Mouse (Mus musculus): Measurements from ENCODE around the gene Gm9958.

The Gm9958 gene

DNA sequence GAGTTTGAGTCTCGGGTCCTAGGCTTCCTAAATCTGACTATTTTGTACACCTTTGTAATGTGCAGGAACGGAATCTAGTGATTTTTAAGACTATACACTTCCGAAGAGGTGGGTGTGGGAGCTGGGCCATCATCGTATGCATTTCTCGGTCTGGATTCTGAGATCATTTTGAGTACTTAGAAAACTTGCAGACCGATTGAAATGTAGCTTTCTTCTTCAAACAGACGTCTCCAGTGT lies at the start of gene Gm9958:
Gm9958 (plus strand) TSS at position 138 of the 237 bp plus-strand sequence.
- no peak for DNase-seq (ENCODE audit: low spot score)

DNA sequence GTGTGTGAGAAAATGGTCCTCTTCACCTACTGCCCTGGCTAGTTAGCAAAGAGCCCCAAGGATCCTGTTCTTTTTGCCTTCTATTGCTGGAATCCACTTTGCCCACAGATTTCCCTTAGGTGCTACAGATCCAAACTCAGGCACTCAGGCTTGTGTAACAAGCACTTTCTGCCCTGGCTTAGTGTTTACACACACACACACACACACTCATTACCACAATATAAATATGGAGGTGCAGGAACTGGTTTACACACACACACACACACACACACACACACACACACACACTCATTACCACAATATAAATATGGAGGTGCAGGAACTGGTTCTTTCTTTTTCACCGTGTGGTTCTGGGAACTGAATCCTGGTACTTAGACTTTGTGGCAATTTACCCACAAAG lies 35.9 kb upstream of the Gm9958 start:
- no peak for DNase-seq (ENCODE audit: low spot score)

DNA sequence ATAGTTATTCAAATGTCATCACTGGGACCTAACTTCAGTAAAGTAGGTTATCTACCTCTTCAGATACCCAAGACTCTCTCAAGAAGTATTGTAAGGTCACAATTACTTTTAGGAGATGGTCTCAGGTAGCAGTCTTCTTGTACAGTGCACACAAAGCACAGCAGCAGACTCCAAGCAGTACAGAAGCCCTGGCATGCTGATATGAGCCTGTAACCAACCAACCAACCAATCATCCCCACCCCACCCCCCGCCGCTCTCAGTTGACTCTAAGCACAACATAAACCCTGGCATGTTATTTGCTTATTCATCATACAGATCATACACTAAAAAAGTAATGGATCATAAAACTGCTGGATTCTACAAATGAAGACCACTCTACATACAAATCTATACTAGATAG lies 34.5 kb upstream of the Gm9958 start:
- DNase-seq (ENCODE audit: low spot score) = no peak

DNA sequence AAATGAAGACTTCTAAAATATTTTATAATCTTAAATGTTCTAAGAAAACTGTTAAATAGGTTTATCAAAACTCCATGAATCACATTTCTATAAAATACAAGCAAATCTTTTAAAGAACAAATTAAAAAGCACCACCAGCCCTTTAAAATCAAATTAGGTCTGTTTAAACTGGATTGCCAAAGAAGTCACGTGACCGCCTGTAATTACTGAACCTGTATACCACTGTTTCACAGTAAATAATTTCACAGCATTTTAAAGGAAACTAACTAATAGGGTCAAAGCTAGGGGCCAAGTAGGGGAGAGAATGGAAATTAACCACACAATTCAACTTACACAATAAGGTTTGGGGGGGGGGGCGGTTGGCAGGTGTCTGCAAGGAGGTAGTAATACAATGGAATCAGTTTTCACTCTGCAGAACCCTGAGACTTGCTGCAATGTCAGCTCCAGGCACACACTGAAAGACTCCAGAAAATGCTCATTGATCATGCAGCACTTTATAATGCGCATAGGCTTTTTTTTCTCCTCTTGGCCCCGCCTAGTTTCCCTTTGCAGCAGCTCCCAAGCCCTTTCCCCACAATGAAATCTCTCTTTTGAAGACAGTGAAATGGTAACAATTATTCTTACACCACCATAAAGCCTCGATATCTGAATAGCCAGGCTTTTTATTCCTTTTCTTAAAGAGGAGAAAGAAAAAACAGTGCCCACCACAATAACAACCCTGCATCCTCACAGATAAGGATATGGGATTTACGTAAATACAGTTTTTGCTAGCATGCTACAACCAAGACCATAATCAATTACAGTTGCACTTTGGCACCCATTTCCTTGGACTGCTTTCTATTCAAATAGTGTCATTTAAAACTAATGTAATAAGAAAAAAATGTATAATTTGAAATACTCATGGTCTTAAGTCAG lies 28.6 kb upstream of the Gm9958 start:
- DNase-seq (ENCODE audit: low spot score) = no peak

DNA sequence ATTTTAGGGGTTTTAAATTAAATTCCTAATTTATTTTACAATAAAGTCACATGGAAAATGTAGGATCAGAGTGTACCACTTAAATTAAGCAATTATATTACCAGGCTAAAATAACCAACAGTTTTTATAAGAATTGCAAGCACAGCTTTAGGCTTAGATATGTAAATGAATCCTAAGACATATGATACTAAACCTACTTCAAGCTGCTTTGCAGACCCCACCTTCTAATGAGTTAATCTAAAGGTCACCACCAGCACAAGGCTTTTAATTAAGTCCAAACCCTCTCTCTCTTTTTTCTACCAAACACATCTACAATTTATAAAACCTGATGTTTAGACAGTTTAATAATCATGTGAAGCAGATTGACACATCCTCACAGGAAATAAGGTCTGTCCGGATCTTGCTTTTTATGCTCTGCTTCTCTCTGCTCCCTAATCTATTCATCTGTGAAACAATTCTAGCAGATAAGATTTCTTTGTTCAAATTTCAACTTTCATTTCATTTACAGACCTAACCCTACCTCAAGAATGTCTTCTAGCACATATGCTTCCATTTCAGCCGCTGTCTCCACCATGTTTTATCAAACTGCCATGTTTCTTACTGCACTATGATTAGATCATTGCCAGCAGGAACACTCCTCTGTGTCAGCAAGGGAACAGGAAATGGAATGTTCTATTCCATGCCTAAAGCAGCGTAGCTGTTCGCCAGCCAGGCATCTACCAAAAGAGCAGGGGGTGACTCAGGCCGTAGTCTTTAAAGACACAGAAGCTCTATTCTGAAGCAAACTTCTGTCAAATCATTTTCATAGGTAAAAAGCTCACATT lies 27.7 kb upstream of the Gm9958 start:
- peak; percentile 22 for DNase-seq (ENCODE audit: low spot score)

DNA sequence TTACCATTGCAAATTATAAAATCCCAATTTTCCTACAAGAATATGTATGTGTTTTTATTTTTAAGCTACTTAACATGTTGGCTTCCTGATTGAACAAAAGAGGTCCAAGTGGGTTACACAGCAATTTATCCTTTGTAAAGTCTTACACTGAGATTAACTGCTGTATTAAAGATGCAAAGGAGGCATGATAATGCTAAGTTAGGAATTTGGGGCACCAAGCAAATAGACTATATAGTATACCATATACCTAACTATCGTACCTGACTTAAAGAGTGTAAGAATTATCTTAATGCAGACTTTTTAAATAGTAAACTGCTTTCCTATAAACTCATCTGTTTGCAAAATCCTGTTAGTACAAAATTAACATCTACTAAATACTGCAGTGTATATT lies 27.1 kb upstream of the Gm9958 start:
- no peak for DNase-seq (ENCODE audit: low spot score)

DNA sequence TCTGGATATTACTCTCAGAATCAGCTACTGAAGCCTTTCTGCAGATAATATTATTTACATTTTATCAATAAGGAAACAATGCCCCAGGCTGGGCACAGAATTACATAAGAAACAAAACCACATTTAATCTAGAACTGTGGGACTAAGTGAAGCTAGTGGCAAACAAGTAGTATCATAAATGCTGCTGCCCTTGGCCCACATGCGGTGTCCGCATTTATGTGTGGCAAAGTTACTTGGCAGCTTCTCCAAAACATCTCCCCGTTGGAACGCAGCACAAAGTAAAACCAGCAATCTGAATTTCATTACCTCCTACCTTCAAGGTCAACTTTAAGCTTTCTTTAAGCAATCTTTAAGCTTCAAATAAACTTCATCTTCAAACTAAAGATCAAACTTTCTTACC lies 26.2 kb upstream of the Gm9958 start:
- no peak for DNase-seq (ENCODE audit: low spot score)

DNA sequence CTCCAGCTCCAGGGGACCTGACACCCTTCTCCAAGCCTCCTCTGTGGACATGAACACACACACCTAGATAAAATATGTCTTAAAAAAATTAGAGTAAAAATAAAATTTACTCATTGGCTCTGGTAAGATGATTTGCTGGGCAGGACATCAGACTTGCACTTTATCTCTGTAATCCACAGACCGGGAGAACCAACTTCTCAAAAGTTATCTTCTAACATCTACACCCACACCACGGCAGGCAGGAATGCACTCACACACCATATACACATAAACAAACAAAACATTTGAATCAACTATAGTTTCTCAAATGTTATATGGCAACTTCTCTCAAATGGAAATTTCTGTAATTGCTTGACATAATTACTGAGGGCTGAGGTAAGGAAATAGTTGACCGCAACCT lies 20.1 kb upstream of the Gm9958 start:
- no peak for DNase-seq (ENCODE audit: low spot score)

DNA sequence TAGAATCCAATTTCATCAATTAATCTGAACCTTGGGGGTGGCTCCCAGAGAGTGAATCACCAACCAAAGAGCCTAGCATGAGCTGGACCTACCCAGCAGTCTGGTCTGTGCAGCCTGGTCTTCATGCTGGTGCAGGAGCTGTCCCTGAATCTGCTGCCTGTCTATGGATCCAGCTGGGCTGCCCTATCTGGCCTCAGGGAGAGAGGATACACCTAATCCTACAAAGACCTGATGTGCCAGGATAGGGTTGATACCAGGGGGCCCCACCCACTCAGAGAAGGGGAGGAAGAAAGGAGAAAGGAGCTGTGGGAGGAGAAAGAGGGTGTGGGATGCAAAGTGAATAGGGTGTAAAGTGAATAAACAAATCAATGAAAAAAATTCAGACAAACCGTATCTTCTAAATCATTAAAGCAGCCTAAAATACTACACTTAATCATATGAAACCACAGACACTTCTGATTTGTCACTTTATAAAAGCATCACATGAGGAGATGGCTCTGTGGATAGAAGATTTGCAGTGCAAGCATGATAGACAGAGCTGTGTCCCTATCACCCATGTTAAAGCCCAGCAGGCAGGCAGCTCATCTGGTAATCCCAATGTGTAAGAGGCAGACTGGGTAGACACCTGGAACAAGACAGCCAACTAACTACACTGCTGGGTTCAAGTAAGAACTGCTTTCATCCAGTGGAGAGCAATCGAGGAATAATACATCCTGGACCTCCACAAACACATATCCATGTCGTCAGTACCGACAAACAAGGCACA lies 13.3 kb upstream of the Gm9958 start:
- DNase-seq (ENCODE audit: low spot score) = no peak

DNA sequence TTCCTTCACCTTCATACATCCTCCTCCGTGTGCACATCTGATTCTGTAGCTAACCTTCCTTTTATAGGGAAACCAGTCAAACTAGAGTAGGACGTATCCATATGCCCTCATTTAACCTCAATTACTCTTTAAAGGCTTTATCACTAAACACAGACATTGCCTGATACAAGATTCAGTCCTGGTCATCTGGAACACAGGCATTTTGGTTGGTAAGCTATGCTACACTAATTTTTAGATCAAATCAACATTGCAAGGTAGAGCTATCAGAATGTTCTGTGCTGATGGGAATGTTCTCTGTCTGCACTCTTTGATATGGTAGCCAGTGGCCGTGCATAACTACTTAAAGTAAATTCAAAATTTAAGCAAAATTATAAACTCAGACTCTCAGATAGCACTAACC lies 11.2 kb upstream of the Gm9958 start:
- no peak for DNase-seq (ENCODE audit: low spot score)

DNA sequence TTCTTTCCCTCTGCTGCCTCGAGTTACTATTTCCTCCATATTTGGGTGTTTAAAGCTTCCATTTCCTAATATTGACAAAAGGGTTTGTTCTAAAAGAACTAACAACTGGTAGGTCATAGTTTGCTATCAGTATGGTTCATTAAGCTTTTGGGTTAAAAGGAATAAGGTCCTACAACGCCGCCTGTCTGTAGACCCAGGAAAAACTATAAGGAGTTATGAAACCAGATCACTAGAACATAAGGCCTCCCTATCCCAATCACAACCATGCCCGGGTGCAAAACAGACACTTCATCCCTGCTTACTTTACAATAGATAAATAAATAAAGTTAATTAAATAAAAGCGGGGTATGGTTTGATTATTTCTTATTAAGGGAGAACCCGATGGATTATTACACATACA lies 2.5 kb upstream of the Gm9958 start:
- peak; percentile 60 for DNase-seq (ENCODE audit: low spot score)

DNA sequence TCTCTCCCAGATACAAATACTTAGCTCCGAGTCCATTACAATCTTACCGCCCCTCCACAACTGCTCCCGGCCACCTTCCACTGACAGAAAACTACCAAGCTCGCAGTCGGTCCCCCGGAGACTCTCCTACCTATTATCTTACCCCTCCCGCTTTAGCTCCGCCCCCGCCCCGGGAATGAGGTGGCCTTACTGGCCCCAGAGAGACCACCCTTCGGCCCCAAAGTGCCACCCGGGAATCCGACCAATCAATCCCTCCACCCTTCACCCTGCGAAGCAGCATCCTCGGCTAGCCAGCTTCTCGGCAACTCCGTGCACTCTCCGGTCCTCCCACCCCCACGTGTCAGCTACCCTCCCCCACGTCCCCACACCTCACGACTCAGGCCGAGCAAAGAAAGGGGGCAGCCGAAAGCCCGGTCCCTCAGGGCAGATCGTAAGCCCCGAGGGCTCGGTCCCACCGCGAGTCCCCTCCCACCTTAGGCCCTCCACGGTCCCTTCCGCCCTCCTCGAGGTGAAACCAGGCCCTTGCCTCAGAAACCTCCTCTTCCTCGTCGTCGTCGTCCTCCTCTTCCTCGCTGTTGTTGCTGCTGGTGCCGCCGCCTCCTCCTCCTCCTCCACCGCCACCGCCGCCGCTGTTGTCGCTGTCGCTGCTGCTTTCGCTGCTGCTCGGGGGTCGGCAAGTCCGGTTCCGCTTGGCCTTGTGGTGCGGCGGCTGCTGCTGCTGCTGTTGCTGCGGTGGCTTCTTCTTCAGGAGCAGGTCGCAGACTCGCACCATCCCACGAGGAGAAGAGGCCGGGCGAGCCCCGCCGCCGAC lies 1.7 kb upstream of the Gm9958 start:
- DNase-seq (ENCODE audit: low spot score) = peak; percentile 40

DNA sequence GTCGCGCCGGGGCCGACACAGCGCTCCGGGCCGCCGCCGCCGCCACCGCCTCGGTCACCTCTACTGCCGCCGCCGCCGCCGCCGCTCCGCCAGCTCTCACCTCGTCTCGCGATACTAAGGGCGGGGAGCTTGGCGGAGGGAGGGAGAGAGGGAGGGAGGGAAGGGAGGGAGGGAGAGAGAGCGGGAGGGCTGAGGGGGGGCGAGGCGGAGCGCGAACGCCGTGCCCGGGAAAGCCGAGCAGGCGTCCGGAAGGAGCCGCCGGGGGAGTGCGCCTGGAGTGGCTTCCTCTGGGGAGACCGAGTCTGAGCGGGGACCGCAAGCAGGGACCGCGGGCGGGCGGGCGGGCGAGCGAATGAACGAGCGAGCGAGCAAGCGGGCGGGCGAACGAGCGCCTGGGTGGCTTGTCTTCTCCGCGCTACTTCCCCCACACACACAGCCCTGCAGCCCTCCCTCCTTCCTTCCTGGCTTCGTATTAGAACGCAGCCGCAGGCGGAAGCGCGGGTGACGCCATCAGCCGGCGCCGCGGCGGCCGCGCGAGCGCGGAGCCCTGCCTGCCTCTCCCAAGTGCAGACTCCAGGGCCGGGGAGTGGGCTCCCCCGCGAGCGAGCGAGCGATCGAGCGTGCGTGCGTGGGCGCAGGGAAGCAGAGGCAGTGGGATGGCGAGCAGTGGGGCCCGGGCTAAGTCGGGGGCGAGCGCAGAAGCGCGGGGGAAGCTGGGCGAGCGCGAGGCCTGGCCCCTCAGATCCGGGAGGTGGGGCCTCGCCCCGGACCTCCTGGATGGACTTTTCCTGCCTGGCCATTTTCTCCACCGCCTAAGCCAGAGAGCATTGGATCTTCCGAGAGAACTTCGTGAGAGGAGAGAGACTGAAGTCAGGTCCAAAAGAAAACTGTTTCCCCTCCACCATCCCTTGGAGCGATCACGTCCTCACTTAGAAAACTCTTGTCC lies 610 bp upstream of the Gm9958 start, which contains the start of gene Ankrd17:
Ankrd17 (minus strand) TSS at position 457 of the 946 bp plus-strand sequence.
- peak; percentile 84 for DNase-seq (ENCODE audit: low spot score)

DNA sequence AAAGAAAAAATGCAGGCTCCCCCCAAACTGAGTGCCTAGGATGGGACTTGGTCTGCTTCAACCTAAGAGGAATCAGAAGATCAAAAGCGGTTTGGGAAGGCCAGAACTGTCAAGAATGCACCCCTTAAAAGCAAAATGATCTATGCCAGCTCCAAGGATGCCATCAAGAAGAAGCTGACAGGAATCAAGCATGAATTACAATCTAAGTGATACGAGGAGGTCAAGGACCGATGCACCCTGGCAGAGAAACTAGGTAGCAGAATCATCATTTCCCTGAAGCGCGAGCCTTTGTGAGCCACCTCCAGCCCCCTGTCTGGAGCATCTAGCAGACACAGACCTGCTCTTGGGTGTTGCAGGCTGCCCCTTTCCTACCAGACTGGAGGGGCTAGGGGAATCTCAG lies 3.4 kb downstream of the Gm9958 start:
- DNase-seq (ENCODE audit: low spot score) = no peak

DNA sequence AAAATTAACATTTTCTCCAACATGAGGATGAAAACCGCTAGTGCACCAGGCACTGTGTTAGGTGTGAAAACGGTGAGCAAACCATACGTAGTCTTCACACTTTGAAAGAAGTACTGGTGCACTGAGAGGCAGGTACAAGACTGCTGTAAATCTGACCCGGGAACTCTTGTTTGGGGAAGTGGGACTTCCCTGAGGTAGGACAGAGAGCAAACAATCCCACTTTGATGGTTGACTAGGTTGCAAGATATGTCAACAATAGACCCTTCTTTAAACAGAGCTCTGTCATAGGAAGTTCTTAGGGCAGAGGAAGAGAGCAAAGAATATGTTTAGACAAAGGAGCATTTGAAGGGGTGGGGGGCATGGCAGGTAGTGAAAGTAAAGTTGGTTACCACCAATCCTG lies 6.7 kb downstream of the Gm9958 start:
- DNase-seq (ENCODE audit: low spot score) = no peak

DNA sequence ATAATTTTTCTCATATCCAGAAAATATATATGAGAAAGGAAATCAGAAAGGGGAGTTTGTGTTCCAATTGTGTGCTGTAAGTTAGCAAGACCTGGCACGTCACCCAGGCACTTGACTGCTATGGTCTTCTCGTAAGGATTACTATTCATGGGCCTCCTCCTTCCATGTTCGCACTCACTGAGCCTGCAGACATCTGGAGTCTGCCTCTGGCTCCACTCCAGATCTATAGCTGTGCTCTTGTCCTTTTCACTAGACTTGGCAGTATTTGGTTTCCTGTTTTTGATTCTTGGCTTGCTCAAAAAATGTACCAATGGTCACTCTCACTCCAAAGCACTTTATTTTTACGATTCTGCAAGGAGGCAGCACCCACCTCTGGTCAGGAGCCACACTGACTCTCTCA lies 14.5 kb downstream of the Gm9958 start:
- DNase-seq (ENCODE audit: low spot score) = no peak

DNA sequence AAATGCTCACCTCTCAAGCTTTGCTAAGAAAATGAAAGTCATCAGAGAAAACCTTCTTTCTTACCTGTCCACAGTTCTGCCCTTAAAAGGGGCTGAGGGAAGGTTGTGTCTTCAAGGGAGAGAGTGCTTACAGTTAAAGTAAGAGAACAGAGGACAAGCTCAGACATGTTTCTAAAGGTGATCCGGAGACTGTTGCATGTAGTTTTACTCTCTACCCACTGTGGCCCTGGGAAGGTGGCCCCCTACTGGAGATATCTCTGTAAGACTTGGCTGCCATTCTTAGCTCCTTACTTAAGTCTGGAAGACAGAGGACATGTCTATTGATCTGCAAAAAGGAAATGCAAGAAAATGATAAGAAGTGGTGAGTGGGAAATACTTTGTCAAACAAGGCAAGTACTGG lies 16.1 kb downstream of the Gm9958 start:
- no peak for DNase-seq (ENCODE audit: low spot score)

DNA sequence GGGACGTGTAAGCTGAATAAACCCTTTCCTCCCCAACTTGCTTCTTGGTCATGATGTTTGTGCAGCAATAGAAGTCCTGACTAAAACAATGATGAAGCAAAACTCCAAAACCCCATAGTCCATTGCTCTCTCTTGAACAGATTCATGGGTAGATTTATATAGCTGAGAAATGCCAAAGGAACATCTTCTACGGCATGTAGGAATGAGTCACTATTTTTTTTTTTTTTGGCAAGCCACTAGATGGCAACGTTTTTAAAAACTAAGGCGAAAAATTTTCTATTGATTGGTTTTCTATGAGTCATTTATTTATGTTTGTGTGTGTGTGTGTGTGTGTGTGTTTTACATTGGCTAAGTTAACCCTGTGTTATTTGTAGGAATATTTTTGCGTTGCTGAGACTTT lies 26.8 kb downstream of the Gm9958 start:
- DNase-seq (ENCODE audit: low spot score) = no peak

DNA sequence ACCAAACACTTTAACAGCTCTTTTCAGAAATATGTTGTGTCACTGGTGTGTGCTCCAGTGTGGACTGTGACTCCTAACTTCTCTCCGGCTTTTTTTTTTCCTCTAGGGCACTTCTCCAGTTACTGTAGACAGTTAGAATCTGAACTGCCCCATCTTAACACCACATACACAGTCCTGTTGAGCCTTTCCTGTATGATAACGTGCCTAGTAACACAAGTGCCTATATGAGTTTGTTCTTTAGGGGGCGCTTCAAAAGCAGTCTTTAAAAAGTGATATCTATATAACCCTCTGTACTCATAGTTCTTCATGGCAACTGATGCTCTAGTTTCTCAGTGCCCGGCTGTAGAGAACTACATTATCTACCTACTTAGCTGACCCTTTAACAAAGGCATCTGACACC lies 27.3 kb downstream of the Gm9958 start:
- DNase-seq (ENCODE audit: low spot score) = no peak

DNA sequence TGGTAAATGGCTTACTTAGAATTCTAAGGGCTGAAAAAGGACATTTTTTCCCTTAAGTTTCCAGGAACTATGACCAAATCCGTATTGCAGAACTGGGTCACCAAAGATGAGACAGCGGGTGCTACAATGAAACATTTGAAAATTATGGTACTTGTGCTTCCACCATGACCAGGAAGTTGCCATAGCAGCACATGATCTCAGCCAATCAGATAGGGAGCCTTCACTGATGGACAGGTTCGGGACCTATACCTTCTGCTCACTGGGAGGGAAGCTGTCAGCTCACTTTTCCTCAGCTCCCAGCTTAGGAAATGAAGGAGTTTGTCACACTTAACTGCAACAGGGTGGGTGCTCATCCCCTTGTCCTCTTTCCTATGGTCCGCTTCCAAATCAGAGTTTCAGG lies 29.8 kb downstream of the Gm9958 start:
- DNase-seq (ENCODE audit: low spot score) = no peak

DNA sequence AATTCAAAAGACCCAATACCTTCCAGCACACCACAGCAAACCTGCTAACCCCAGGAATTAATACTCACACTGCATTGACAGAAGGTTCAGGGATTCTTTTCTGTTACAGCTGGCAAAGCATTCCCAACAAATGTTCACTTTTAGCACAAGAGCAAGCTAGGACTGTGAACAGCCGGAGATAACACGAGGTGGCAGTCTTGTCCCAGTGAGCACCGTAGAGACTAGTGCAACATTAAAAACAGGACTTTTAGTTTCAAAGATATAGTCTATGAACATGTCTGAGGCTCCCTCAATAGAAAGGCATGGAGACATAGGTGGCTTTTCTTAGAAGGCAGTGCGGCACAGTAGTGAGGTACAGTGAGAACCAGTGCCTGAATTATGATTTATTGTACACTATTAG lies 38.2 kb downstream of the Gm9958 start:
- no peak for DNase-seq (ENCODE audit: low spot score)
